Mouse (Mus musculus) cerebellum, adult 2 months (tissue): Measurements from ENCODE around the gene Phactr3. TPM values are rescaled to one million over a fixed set of nuclear protein-coding genes. Genes with fewer than 3 reads are reported as not detected.

Experiments used
- DNase-seq, 2 experiments: peaks; one replicate each; pipeline ENCODE4 v3.0.0; 2021
- H3K27ac ChIP-seq: fragments of 200-500 bp; 2 replicates; pipeline ENCODE4 v1.5.1; 2012; ENCODE audit warnings: low read length, control low read depth, inconsistent platforms; ENCODE audit not compliant: insufficient read depth
- H3K27me3 ChIP-seq: fragments of 200-500 bp; 2 replicates; pipeline ENCODE4 v1.6.1; 2012; ENCODE audit warnings: inconsistent platforms, mild to moderate bottlenecking, low read length, moderate library complexity; ENCODE audit not compliant: control insufficient read depth, insufficient read depth
- H3K4me1 ChIP-seq: fragments of 200-500 bp; 2 replicates; pipeline ENCODE4 v1.6.1; 2011; ENCODE audit warnings: low read length; ENCODE audit not compliant: control insufficient read depth, insufficient read depth
- H3K4me3 ChIP-seq: fragments of 200-500 bp; replicated peaks from 2 replicates; pipeline ENCODE3; 2011; ENCODE audit warnings: mild to moderate bottlenecking, low read depth, low read length, control low read depth; ENCODE audit not compliant: insufficient read depth
- CTCF ChIP-seq: fragments of 200-500 bp; IDR thresholded peaks from 2 replicates; pipeline ENCODE4 v1.5.1; 2011; ENCODE audit warnings: low read depth, mild to moderate bottlenecking, control low read depth, low read length, moderate library complexity, borderline replicate concordance; ENCODE audit not compliant: insufficient read depth
- POLR2A ChIP-seq: fragments of 200-500 bp; IDR thresholded peaks from 2 replicates; pipeline ENCODE4 v1.6.1; 2011; ENCODE audit warnings: low read length, control low read depth, borderline replicate concordance; ENCODE audit not compliant: insufficient read depth
- WGBS: fragments of 180-500 bp; shearing (Covaris S2); methylation state at CpG from one replicate; pipeline ENCODE4 v1.1.7; 2018; 5-methylcytosine and 5-hydroxymethylcytosine counted together
- polyA plus RNA-seq: library from polyadenylated mRNA; depleted of rRNA; stranded (reverse); fragments of >200 nt; gene quantifications from 2 replicates; pipeline ENCODE4 v1.2.3, GENCODE M21; 2012

Phactr3 gene
- polyA plus RNA-seq, 1 experiment = 79.8 TPM

DNA sequence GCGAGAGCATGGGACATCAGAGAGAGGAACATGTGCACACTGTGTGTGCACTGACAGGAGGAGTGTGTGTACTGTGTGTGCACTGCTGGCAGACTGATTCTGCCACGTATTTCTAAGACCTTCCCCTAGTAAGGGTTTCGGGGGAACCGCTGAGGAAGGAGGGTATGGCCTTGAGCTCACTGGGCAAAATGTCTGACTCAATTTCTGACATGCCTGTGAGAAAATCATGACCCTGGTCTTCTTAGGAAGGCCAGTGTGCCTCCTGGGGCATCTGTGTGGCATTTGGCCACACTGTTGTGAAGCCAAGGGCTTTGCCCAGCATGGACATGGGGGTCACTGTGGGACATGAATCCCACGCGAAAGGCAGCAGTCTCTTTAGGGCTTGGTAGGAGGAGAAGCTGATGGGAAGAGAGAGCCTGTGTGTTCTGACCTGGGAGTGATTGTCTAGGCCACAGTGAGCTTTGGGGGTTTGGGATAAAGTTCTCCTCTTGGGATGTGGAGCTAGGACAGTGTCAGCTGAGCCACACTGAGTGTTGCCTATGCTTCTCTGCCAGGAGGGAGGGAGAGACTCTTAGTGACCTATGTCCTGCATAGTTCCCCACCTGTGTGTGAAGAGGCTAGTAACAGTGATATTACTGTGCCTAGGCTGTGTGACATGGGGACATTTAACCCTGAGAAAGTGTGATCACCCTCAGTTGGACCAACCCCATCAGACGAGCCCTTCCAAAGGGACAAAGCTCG is 36.6 kb downstream of the Phactr3 start:
- Histone ChIP-seq H3K4me1 (peaks cover 65% of the 10 kb centered on the region), H3K27ac (peak overlapping the region; percentile 18), H3K27me3 (no peaks in the 10 kb centered on the region), H3K4me3 (no peak overlapping the region)
- TF ChIP-seq CTCF = no peak
- TF ChIP-seq POLR2A = no peak
- WGBS = 46% methylated on average over 8 of the region's 8 CpGs
- DNase-seq = no peak

GRCm38 (mm10) chr2:178155917-178156282 is 37.1 kb downstream of the Phactr3 start:
- 3% methylated on average over 1 of the region's 1 CpGs for WGBS
- Histone ChIP-seq H3K4me1 (peaks cover 63% of the 10 kb centered on the region), H3K27ac (peak overlapping the region; percentile 55; the same call in 1 of the 2 replicates), H3K27me3 (no peaks in the 10 kb centered on the region), H3K4me3 (no peak overlapping the region)
- TF ChIP-seq CTCF = no peak
- TF ChIP-seq POLR2A = no peak
- DNase-seq = peak; percentile 56 to 66

- 44% methylated on average over 12 of the region's 12 CpGs for WGBS
- no peak overlapping the region for H3K4me3 ChIP-seq
- TF ChIP-seq POLR2A = no peak
- no peak for TF ChIP-seq CTCF
- H3K4me1 ChIP-seq = peaks cover 56% of the 10 kb centered on the region
- peak overlapping the region; percentile 47 for H3K27ac ChIP-seq
- no peaks in the 10 kb centered on the region for H3K27me3 ChIP-seq
- peak; percentile 49 to 64 for DNase-seq
Measured at GRCm38 (mm10) chr2:178158936-178159335, 40.2 kb downstream of the Phactr3 start.

DNA sequence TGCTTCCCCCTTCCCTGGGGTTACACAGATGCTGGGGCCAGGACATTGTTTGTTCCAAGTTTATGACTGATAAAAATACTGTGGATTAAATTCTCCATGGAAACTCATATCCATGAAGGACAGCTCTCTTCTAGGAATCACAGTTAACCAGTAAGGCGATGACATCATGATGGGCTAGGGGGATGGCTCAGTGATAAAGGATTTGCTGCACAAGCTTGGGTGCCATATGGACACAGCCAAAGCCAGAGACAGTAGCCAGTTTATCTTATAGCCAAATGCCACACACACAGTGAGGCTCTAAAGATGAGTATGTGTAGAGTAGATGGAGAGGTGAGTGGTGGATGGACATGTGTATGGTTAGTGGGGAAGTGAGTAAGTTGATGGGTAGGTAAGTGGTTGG is 45.2 kb downstream of the Phactr3 start:
- WGBS = 57% methylated on average over 1 of the region's 1 CpGs
- DNase-seq = peak in 1 of 2 experiments; percentile 61
- TF ChIP-seq POLR2A (no peak), CTCF (no peak)
- H3K4me1 ChIP-seq = peaks cover 40% of the 10 kb centered on the region
- peak overlapping the region; percentile 63 for H3K27ac ChIP-seq
- no peak overlapping the region for H3K4me3 ChIP-seq
- no peaks in the 10 kb centered on the region for H3K27me3 ChIP-seq

DNA sequence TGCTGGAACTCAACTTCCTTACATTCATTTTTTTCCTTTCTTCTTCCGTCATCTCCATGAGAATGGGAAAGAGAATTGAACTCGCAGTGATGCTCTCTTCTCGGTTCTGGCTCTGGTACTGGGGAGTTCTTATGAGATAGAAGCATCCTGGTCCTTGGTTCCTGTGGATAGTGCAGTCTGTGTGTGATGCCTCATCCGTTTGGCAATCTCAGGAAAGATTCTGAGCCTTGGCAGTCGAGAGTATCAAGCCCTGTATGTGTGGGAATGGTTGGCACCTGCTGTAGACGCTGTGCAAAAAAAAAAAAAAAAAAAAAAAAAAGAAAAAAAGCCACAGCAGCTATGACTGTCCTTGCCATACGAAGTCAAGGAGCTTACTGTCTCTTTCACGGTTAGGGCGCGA is 47.2 kb downstream of the Phactr3 start:
- TF ChIP-seq POLR2A (no peak), CTCF (no peak)
- DNase-seq = peak; percentile 48 to 86
- Histone ChIP-seq H3K4me1 (peaks cover 40% of the 10 kb centered on the region), H3K27me3 (no peaks in the 10 kb centered on the region), H3K4me3 (no peak overlapping the region), H3K27ac (peak overlapping the region; percentile 70; the same call in 1 of the 2 replicates)
- WGBS = 12% methylated on average over 10 of the region's 10 CpGs

DNA sequence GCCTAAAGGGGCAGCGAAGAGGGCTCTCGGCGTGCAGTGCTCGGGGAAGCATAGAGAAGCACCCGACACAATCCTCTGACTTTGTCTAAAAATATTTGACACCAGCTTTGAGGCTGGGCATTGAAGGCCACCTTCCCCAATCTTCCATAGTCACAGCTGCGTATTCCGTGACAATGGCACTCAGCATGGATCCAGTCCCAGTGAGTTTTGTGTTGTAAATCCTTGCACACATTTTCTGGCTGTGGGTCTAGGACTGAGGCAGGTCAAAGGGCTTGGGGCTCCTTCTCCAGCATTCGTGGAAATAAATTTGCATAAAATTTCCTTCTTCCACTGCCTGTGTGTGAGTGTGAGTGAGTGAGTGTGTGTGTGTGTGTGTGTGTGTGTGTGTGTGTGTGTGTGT is 51.2 kb downstream of the Phactr3 start:
- Histone ChIP-seq H3K27me3 (no peaks in the 10 kb centered on the region), H3K27ac (no peak overlapping the region), H3K4me1 (peaks cover 50% of the 10 kb centered on the region), H3K4me3 (no peak overlapping the region)
- no peak for TF ChIP-seq POLR2A
- no peak for TF ChIP-seq CTCF
- WGBS = 39% methylated on average over 8 of the region's 8 CpGs
- no peak for DNase-seq

DNA sequence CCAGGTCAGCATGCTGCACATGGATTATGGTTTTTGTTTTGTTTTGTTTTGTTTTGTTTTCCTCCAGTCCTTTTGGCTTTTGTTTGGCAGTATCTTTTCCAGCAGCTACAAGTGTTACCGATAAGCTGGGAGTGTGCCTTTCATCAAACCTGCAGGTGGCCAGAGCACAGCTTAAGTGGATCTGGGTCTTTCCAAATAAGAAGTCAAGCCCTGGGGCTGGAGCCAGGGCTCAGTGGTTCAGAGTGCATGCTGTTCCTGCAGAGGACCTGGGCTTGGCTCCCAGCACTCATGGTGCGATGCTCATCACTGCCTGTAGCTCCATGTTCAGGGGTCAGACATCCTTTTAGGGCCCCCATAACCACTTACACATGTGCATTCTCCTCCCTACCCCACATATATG is 55.2 kb downstream of the Phactr3 start:
- 16% methylated on average over 2 of the region's 2 CpGs for WGBS
- H3K4me3 ChIP-seq = no peak overlapping the region
- peaks cover 40% of the 10 kb centered on the region for H3K4me1 ChIP-seq
- DNase-seq = peak in 1 of 2 experiments; percentile 59
- no peak for TF ChIP-seq CTCF
- TF ChIP-seq POLR2A = no peak
- peak overlapping the region; percentile 47; the same call in 1 of the 2 replicates for H3K27ac ChIP-seq
- H3K27me3 ChIP-seq = no peaks in the 10 kb centered on the region

- 32% methylated on average over 16 of the region's 16 CpGs for WGBS
- DNase-seq = no peak
- no peaks in the 10 kb centered on the region for H3K27me3 ChIP-seq
- H3K4me1 ChIP-seq = peaks cover 38% of the 10 kb centered on the region
- H3K4me3 ChIP-seq = no peak overlapping the region
- H3K27ac ChIP-seq = peak overlapping the region; percentile 9
- TF ChIP-seq CTCF (no peak), POLR2A (no peak)
Measured at GRCm38 (mm10) chr2:178175286-178175931, 56.6 kb downstream of the Phactr3 start.
